Mouse (Mus musculus) limb, embryonic 11.5 days (tissue): ENCODE measurements at regions not wholly inside any gene's neighbourhood (a gene's known extent, or its start where the extent isn't known, plus 50 kb on each side); places are given as distances from the start of the nearest gene placed in this dataset.

Experiments used
- ATAC-seq: fragments of 200-750 bp; cut with Nextera tagmentation; 2 replicates; pipeline ENCODE4 v1.8.0; 2017; ENCODE audit warnings: low read depth; ENCODE audit not compliant: insufficient number of reproducible peaks, low FRiP score, low TSS enrichment
- DNase-seq: peaks from one replicate; pipeline ENCODE4 v3.0.0-alpha.2; 2015; ENCODE audit warnings: low spot score
- H3K27ac ChIP-seq: fragments of 300-500 bp; sonication (generic); replicated peaks from 2 replicates; pipeline ENCODE4 v1.5.1; 2014; ENCODE audit warnings: low read depth, mild to moderate bottlenecking, low read length
- H3K27me3 ChIP-seq: fragments of 300-500 bp; sonication (generic); 2 replicates; pipeline ENCODE4 v1.6.1; 2014; ENCODE audit warnings: mild to moderate bottlenecking, low read length, mixed read lengths; ENCODE audit not compliant: control insufficient read depth, insufficient read depth
- H3K36me3 ChIP-seq: fragments of 300-500 bp; sonication (generic); 2 replicates; pipeline ENCODE4 v1.6.1; 2014; ENCODE audit warnings: mild to moderate bottlenecking, low read length, moderate library complexity, mixed read lengths; ENCODE audit not compliant: control insufficient read depth, insufficient read depth
- H3K4me1 ChIP-seq: fragments of 300-500 bp; sonication (generic); 2 replicates; pipeline ENCODE4 v1.6.1; 2014; ENCODE audit warnings: low read length, mixed read lengths; ENCODE audit not compliant: control insufficient read depth, insufficient read depth
- H3K4me2 ChIP-seq: fragments of 300-500 bp; sonication (generic); 2 replicates; pipeline ENCODE4 v1.6.1; 2014; ENCODE audit warnings: low read depth, mild to moderate bottlenecking, moderate library complexity; ENCODE audit not compliant: severe bottlenecking
- H3K4me3 ChIP-seq: fragments of 300-500 bp; sonication (generic); 2 replicates; pipeline ENCODE4 v1.5.1; 2014; ENCODE audit warnings: low read depth, low read length
- H3K9ac ChIP-seq: fragments of 300-500 bp; sonication (generic); 2 replicates; pipeline ENCODE4 v1.6.1; 2014; ENCODE audit warnings: mild to moderate bottlenecking, low read length
- H3K9me3 ChIP-seq: fragments of 300-500 bp; sonication (generic); 2 replicates; pipeline ENCODE4 v1.6.1; 2016; ENCODE audit warnings: low read length; ENCODE audit not compliant: control insufficient read depth
- WGBS: fragments of 180-500 bp; shearing (Covaris S2); extraction: QIAGEN DNeasy Blood & Tissue Kit; methylation state at CpG from one replicate; pipeline ENCODE4 v1.1.7; 2014; 5-methylcytosine and 5-hydroxymethylcytosine counted together

GRCm38 (mm10) chrX:13357973-13358372, 77.2 kb downstream of the Ddx3x start:
- H3K36me3 ChIP-seq = no peaks in the 10 kb centered on the region
- H3K9ac ChIP-seq = no peak overlapping the region
- WGBS = 87% methylated on average over 3 of the region's 3 CpGs
- no peak overlapping the region for H3K27ac ChIP-seq
- no peak for DNase-seq
- no peaks in the 10 kb centered on the region for H3K4me1 ChIP-seq
- no peak overlapping the region for H3K4me3 ChIP-seq
- ATAC-seq = no peak
- H3K27me3 ChIP-seq = 0 out of 2 replicates have a peak, but pooled peaks cover 2% of the 10 kb centered on the region
- H3K9me3 ChIP-seq = no peaks in the 10 kb centered on the region
- H3K4me2 ChIP-seq = no peak overlapping the region

- Histone ChIP-seq H3K9ac (no peak overlapping the region), H3K4me3 (no peak overlapping the region), H3K9me3 (no peaks in the 10 kb centered on the region), H3K4me2 (no peak overlapping the region), H3K27ac (no peak overlapping the region), H3K27me3 (no peaks in the 10 kb centered on the region; the same call in 1 of the 2 replicates), H3K36me3 (no peaks in the 10 kb centered on the region), H3K4me1 (no peaks in the 10 kb centered on the region)
- DNase-seq = no peak
- 90% methylated on average over 5 of the region's 5 CpGs for WGBS
- no peak for ATAC-seq
These were observed 79.7 kb downstream of the Ddx3x start for GRCm38 (mm10) chrX:13360436-13360835.

- 84% methylated on average over 4 of the region's 4 CpGs for WGBS
- Histone ChIP-seq H3K27ac (no peak overlapping the region), H3K9me3 (no peaks in the 10 kb centered on the region), H3K4me1 (no peaks in the 10 kb centered on the region), H3K4me3 (no peak overlapping the region), H3K4me2 (no peak overlapping the region), H3K27me3 (no peaks in the 10 kb centered on the region), H3K9ac (no peak overlapping the region), H3K36me3 (no peaks in the 10 kb centered on the region)
- ATAC-seq = no peak
- no peak for DNase-seq
These were observed 89.5 kb downstream of the Ddx3x start for GRCm38 (mm10) chrX:13370319-13370718.

- 75% methylated on average over 4 of the region's 4 CpGs for WGBS
- Histone ChIP-seq H3K27ac (no peak overlapping the region), H3K4me1 (no peaks in the 10 kb centered on the region), H3K9ac (no peak overlapping the region), H3K9me3 (no peaks in the 10 kb centered on the region), H3K27me3 (no peaks in the 10 kb centered on the region), H3K4me2 (no peak overlapping the region), H3K4me3 (no peak overlapping the region), H3K36me3 (no peaks in the 10 kb centered on the region)
- DNase-seq (no peak), ATAC-seq (no peak)
These were observed 92.0 kb downstream of the Ddx3x start for GRCm38 (mm10) chrX:13372752-13373151.

GRCm38 (mm10) chrX:13386354-13386753, 79.6 kb upstream of the Nyx start:
- no peak for DNase-seq

GRCm38 (mm10) chrX:13398466-13398865, 67.4 kb upstream of the Nyx start:
- no peaks in the 10 kb centered on the region for H3K27me3 ChIP-seq
- H3K4me3 ChIP-seq = no peak overlapping the region
- H3K4me1 ChIP-seq = no peaks in the 10 kb centered on the region

More at GRCm38 (mm10) chrX:13386354-13386753, 79.6 kb upstream of the Nyx start:
- Histone ChIP-seq H3K9me3 (no peaks in the 10 kb centered on the region), H3K27ac (no peak overlapping the region), H3K9ac (no peak overlapping the region), H3K27me3 (no peaks in the 10 kb centered on the region), H3K4me3 (no peak overlapping the region), H3K4me2 (no peak overlapping the region), H3K4me1 (no peaks in the 10 kb centered on the region), H3K36me3 (no peaks in the 10 kb centered on the region)
- ATAC-seq = no peak
- WGBS = 88% methylated on average over 9 of the region's 9 CpGs

GRCm38 (mm10) chrX:13412726-13413125, 53.2 kb upstream of the Nyx start:
- no peaks in the 10 kb centered on the region for H3K9me3 ChIP-seq
- H3K4me2 ChIP-seq = no peak overlapping the region
- ATAC-seq = no peak
- H3K4me1 ChIP-seq = no peaks in the 10 kb centered on the region
- H3K27me3 ChIP-seq = peaks cover 4% of the 10 kb centered on the region; the same call in 1 of the 2 replicates
- no peak overlapping the region for H3K9ac ChIP-seq
- H3K27ac ChIP-seq = no peak overlapping the region
- H3K4me3 ChIP-seq = no peak overlapping the region
- DNase-seq = no peak
- no peaks in the 10 kb centered on the region for H3K36me3 ChIP-seq
- 78% methylated on average over 2 of the region's 2 CpGs for WGBS

More at GRCm38 (mm10) chrX:13398466-13398865, 67.4 kb upstream of the Nyx start:
- no peak overlapping the region for H3K4me2 ChIP-seq
- no peak for DNase-seq
- no peak overlapping the region for H3K9ac ChIP-seq
- no peaks in the 10 kb centered on the region for H3K9me3 ChIP-seq
- no peak for ATAC-seq
- no peaks in the 10 kb centered on the region for H3K36me3 ChIP-seq
- H3K27ac ChIP-seq = no peak overlapping the region

GRCm38 (mm10) chrX:13413135-13413534, 52.8 kb upstream of the Nyx start:
- no peak for ATAC-seq
- peaks cover 4% of the 10 kb centered on the region; the same call in 1 of the 2 replicates for H3K27me3 ChIP-seq
- no peaks in the 10 kb centered on the region for H3K36me3 ChIP-seq
- no peak for DNase-seq
- no peaks in the 10 kb centered on the region for H3K4me1 ChIP-seq
- H3K9me3 ChIP-seq = no peaks in the 10 kb centered on the region
- no peak overlapping the region for H3K4me3 ChIP-seq
- WGBS = 59% methylated on average over 3 of the region's 3 CpGs
- H3K9ac ChIP-seq = no peak overlapping the region
- no peak overlapping the region for H3K27ac ChIP-seq
- H3K4me2 ChIP-seq = no peak overlapping the region
